Mouse (Mus musculus): Measurements from ENCODE around the gene Trim8.

DNA sequence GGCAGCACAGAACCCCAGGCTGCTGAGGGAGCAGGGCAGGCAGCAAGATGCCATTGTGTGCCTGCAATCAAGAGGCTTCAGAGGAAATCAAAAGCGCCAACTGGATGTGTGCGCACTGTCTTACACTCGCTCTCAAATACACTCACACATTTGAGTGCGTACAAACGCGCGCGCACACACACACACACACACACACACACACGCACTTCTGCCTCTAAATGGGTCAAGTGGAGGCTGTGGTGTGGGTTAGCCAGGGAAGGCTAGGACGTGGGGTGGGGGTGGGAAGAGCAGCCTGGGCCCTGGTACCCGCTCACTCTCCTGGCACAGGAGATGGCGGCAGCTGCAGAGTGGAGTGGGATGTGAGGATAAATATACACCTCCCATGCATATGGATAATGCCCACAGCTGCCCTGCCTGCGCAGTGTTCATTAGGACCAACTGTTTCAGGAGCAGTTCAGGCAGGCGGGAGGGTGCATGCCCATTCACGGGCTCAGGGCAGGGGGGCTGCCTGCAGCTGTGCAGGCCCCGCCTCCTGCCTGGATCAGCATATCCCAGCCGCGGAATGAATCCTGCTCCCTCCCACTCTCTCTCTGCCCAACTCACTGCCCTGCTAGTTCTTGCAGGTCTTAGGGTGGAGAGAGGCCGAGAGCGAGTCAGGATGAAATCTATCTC lies 22.1 kb downstream of the Trim8 start:
- TF ChIP-seq CTCF (IDR thresholded peaks at IDR 0.05; ENCODE audit: low read depth, low read length) (no peak), POLR2A (IDR thresholded peaks at IDR 0.05; ENCODE audit: insufficient read depth, low read length) (peak; percentile 45), EP300 (IDR thresholded peaks at IDR 0.05; ENCODE audit: insufficient read depth, low read depth, low read length) (0 out of 2 replicates have a peak, but pooled peaks have one; percentile 50)
